Comparison of ENCODE assay signal across 22 mouse cellular contexts in the genomic region with DNA sequence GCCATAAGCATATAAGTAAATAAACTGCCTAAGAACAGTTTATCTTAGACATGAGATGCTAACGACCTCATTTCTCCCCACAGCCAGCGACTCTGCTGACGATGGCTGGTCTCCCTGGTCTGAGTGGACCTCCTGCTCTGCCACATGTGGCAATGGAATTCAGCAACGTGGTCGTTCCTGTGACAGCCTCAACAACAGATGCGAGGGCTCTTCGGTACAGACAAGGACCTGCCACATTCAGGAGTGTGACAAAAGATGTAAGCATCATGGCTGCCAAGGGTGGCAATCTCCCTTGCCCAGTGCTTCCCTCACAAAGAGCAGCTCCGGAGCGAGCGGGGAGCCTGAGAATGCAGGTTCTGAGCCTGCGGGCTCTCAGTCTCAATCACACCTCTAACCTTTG.
"Had no signal": no experiment of that assay in that cellular context is flagged by ENCODE, and none has a peak within 500 bp of the region (broad histone marks: within the 10 kb centered on the region; RNA-seq: fewer than 3 reads in every experiment).

No protein-coding gene starts in this region.

- H3K9me3 ChIP-seq: limb, embryonic 10.5 days; limb, embryonic 13.5 days; liver, embryonic 13.5 days; midbrain, embryonic 10.5 days; midbrain, embryonic 13.5 days; neural tube, embryonic 13.5 days; stomach, embryonic 15.5 days had no signal

- DNase-seq: kidney, adult 2 months; kidney, postnatal 25 days; layer of hippocampus, adult 9-11 months; liver; liver, embryonic 13.5 days; lung, postnatal 10 days; retina, postnatal 1 day; right cerebral cortex, postnatal 25 days; spleen, adult 18-20 months; thymus, adult 2 months; thymus, postnatal 14 days; thymus, postnatal 4 days had no signal

- H3K27ac ChIP-seq: layer of hippocampus, adult 2 months; limb, embryonic 10.5 days; limb, embryonic 13.5 days; liver, embryonic 13.5 days; midbrain, embryonic 10.5 days; midbrain, embryonic 13.5 days; neural tube, embryonic 13.5 days; stomach, embryonic 15.5 days had no signal

- H3K4me3 ChIP-seq: layer of hippocampus, adult 2 months; limb, embryonic 10.5 days; limb, embryonic 13.5 days; liver, embryonic 13.5 days; midbrain, embryonic 10.5 days; midbrain, embryonic 13.5 days; myocyte; neural tube, embryonic 13.5 days; stomach, embryonic 15.5 days had no signal

- H3K4me1 ChIP-seq: liver, embryonic 13.5 days; stomach, embryonic 15.5 days had no signal

- ATAC-seq: intestine, postnatal 0 days; midbrain, embryonic 13.5 days; midbrain, embryonic 16.5 days had no signal

- H3K4me2 ChIP-seq: liver, embryonic 13.5 days; midbrain, embryonic 13.5 days; neural tube, embryonic 13.5 days; stomach, embryonic 15.5 days had no signal

- H3K27me3 ChIP-seq: limb, embryonic 13.5 days; stomach, embryonic 15.5 days had no signal

- H3K36me3 ChIP-seq: neural tube, embryonic 13.5 days had no signal

- H3K9ac ChIP-seq: limb, embryonic 13.5 days; liver, embryonic 13.5 days; midbrain, embryonic 13.5 days; neural tube, embryonic 13.5 days; stomach, embryonic 15.5 days had no signal
